Mouse (Mus musculus) cerebellum, adult 9-10 months (tissue): ENCODE measurements at regions not wholly inside any gene's neighbourhood (a gene's known extent, or its start where the extent isn't known, plus 50 kb on each side); places are given as distances from the start of the nearest gene placed in this dataset.
A peak's percentile ranks its signal among the peaks of the same experiment; 100 is the strongest.

ENCODE experiments used
- DNase-seq: peaks from one replicate; pipeline ENCODE4 v3.0.0; 2022

- peak; percentile 5 for DNase-seq
These were observed 923.2 kb upstream of the Gm7489 start for GRCm38 (mm10) chr15:52961491-52961890.

- no peak for DNase-seq
These were observed 920.8 kb upstream of the Gm7489 start for GRCm38 (mm10) chr15:52963918-52964317.

GRCm38 (mm10) chr15:52964403-52964802 lies 920.3 kb upstream of the Gm7489 start:
- DNase-seq, result no peak

- DNase-seq, result no peak
These were observed 916.9 kb upstream of the Gm7489 start for GRCm38 (mm10) chr15:52967801-52968235.

- no peak for DNase-seq
These were observed 901.9 kb upstream of the Gm7489 start for GRCm38 (mm10) chr15:52982821-52983220.

GRCm38 (mm10) chr15:52990580-52990979 lies 894.1 kb upstream of the Gm7489 start:
- DNase-seq, result no peak

- no peak for DNase-seq
These were observed 890.4 kb upstream of the Gm7489 start for GRCm38 (mm10) chr15:52994351-52994750.

GRCm38 (mm10) chr15:52999200-52999599 lies 885.5 kb upstream of the Gm7489 start:
- no peak for DNase-seq

GRCm38 (mm10) chr15:52999776-53000175 lies 884.9 kb upstream of the Gm7489 start:
- no peak for DNase-seq

- no peak for DNase-seq
These were observed 883.3 kb upstream of the Gm7489 start for GRCm38 (mm10) chr15:53001429-53001828.

GRCm38 (mm10) chr15:53001964-53002363 lies 882.7 kb upstream of the Gm7489 start:
- no peak for DNase-seq

GRCm38 (mm10) chr15:53004078-53004477 lies 880.6 kb upstream of the Gm7489 start:
- DNase-seq, result no peak

GRCm38 (mm10) chr15:53006844-53007243 lies 877.9 kb upstream of the Gm7489 start:
- DNase-seq, result no peak

- no peak for DNase-seq
These were observed 875.4 kb upstream of the Gm7489 start for GRCm38 (mm10) chr15:53009337-53009736.
